Mouse (Mus musculus): ENCODE results near the gene Stxbp3. TPM values are rescaled to one million over a fixed set of nuclear protein-coding genes. Genes with fewer than 3 reads are reported as not detected.

Stxbp3 gene
- polyA plus RNA-seq, 1 experiment = 12.3 TPM

DNA sequence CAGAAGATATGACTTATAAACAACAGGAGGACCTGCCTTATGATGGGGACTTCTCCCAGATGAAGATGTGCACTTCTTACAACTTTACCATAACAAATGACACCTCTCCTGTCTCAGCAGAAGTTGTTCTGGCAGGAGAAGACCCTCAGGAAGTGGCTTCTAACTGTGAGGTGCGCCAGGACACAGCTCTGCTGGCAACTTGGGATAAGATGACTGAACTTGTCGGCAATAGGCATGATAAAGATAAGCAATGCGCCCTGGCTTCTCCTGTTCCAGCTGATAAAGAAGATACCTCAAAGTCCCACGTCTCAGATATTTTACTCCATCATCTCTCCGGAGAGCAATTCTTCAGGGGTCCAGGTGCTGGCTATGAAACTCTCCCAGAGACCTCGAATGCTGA is 88.6 kb downstream of the Stxbp3 start:
- Histone ChIP-seq H3K79me3 (ENCODE audit: low read depth) (no peaks in the 10 kb centered on the region), H3K79me2 (ENCODE audit: control insufficient read depth, insufficient read depth) (no peaks in the 10 kb centered on the region), H3K4me3 (ENCODE audit: insufficient read depth, poor library complexity, severe bottlenecking) (no peak overlapping the region), H3K27me3 (ENCODE audit: control insufficient read depth, insufficient read depth, insufficient read length) (no peaks in the 10 kb centered on the region), H3K36me3 (ENCODE audit: control insufficient read depth, insufficient read depth) (no peaks in the 10 kb centered on the region), H3ac (ENCODE audit: control insufficient read depth, insufficient read length, low read depth) (no peak overlapping the region)
- TF ChIP-seq MYOD1 (IDR thresholded peaks at IDR 0.05; ENCODE audit: control insufficient read depth, insufficient read length, low read depth) = no peak
- TF ChIP-seq FOSL1 (IDR thresholded peaks at IDR 0.05; ENCODE audit: insufficient read depth, low read length, poor library complexity, severe bottlenecking) = no peak
- TF ChIP-seq MAX (IDR thresholded peaks at IDR 0.05) = no peak
- no peak for TF ChIP-seq USF1 (IDR thresholded peaks at IDR 0.05; ENCODE audit: low read depth)
- no peak for TF ChIP-seq CTCF (IDR thresholded peaks at IDR 0.05; ENCODE audit: control insufficient read depth, insufficient read depth, insufficient read length)
- TF ChIP-seq CEBPB (IDR thresholded peaks at IDR 0.05; ENCODE audit: low read depth) = no peak
- no peak for TF ChIP-seq MYOG (IDR thresholded peaks at IDR 0.05; ENCODE audit: control insufficient read depth, extremely low read depth, insufficient read length)

DNA sequence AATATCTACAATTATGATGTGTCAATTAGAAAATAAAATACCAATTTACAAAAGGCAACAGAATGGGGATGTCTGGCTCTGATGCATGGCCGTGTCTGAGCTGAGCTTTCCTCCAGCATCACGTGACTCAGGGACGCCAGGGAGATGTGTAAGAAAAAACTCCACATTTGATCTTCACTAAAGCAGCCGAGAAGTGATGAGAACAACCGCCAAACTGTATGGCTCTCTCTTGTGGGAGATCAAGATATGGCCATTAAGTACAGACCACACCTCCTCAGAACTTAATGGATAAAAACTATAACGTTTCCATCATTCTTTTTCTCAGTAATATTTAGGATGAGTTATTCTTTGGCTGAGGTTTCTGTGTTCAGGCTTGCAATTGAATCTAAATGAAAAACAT is 89.3 kb downstream of the Stxbp3 start:
- TF ChIP-seq CTCF (IDR thresholded peaks at IDR 0.05; ENCODE audit: control insufficient read depth, insufficient read depth, insufficient read length) (no peak), MYOG (IDR thresholded peaks at IDR 0.05; ENCODE audit: control insufficient read depth, extremely low read depth, insufficient read length) (no peak), MYOD1 (IDR thresholded peaks at IDR 0.05; ENCODE audit: control insufficient read depth, insufficient read length, low read depth) (no peak), MAX (IDR thresholded peaks at IDR 0.05) (no peak), FOSL1 (IDR thresholded peaks at IDR 0.05; ENCODE audit: insufficient read depth, low read length, poor library complexity, severe bottlenecking) (no peak), CEBPB (IDR thresholded peaks at IDR 0.05; ENCODE audit: low read depth) (no peak), USF1 (IDR thresholded peaks at IDR 0.05; ENCODE audit: low read depth) (peak; percentile 74)
- no peaks in the 10 kb centered on the region for H3K79me3 ChIP-seq (ENCODE audit: low read depth)
- H3K27me3 ChIP-seq (ENCODE audit: control insufficient read depth, insufficient read depth, insufficient read length) = no peaks in the 10 kb centered on the region
- no peaks in the 10 kb centered on the region for H3K36me3 ChIP-seq (ENCODE audit: control insufficient read depth, insufficient read depth)
- no peak overlapping the region for H3K4me3 ChIP-seq (ENCODE audit: insufficient read depth, poor library complexity, severe bottlenecking)
- H3K79me2 ChIP-seq (ENCODE audit: control insufficient read depth, insufficient read depth) = no peaks in the 10 kb centered on the region
- H3ac ChIP-seq (ENCODE audit: control insufficient read depth, insufficient read length, low read depth) = no peak overlapping the region

DNA sequence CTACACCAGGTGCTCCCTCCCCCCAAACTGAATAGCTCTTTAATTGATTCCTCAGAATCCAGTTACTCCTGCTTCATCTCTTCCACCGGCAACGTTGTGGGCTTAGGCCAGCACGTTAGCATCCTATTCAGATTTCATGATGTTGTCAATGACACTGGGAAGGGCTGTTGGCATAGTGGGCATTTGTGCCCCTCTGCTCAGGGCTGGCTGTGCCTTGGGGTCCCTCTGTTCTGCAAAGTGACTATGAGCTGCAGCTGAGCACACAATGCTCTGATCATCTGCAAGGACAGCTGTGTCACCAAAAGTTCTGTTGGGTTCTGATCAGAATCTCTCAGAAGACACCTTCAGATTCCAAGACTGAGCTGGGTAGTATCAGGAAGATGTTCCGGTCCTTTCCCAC is 96.3 kb downstream of the Stxbp3 start:
- Histone ChIP-seq H3ac (ENCODE audit: control insufficient read depth, insufficient read length, low read depth) (no peak overlapping the region), H3K79me3 (ENCODE audit: low read depth) (no peaks in the 10 kb centered on the region), H3K36me3 (ENCODE audit: control insufficient read depth, insufficient read depth) (no peaks in the 10 kb centered on the region), H3K27me3 (ENCODE audit: control insufficient read depth, insufficient read depth, insufficient read length) (no peaks in the 10 kb centered on the region), H3K79me2 (ENCODE audit: control insufficient read depth, insufficient read depth) (no peaks in the 10 kb centered on the region), H3K4me3 (ENCODE audit: insufficient read depth, poor library complexity, severe bottlenecking) (no peak overlapping the region)
- TF ChIP-seq MAX (IDR thresholded peaks at IDR 0.05) = no peak
- TF ChIP-seq MYOD1 (IDR thresholded peaks at IDR 0.05; ENCODE audit: control insufficient read depth, insufficient read length, low read depth) = no peak
- TF ChIP-seq CEBPB (IDR thresholded peaks at IDR 0.05; ENCODE audit: low read depth) = no peak
- no peak for TF ChIP-seq FOSL1 (IDR thresholded peaks at IDR 0.05; ENCODE audit: insufficient read depth, low read length, poor library complexity, severe bottlenecking)

Other genes with a start within 250 kb of the Stxbp3 start
- 3.4 TPM for gene Wdr47, start 249.2 kb downstream of the Stxbp3 start, polyA plus RNA-seq (2012; fragmentation: generic; extraction: Trizol)
- gene Clcc1, start 186.6 kb downstream of the Stxbp3 start, polyA plus RNA-seq (2012; fragmentation: generic; extraction: Trizol) = 19.8 TPM
- gene Gpsm2, start 118.2 kb downstream of the Stxbp3 start, polyA plus RNA-seq (2012; fragmentation: generic; extraction: Trizol) = 29.0 TPM
- 0.20 TPM for gene Aknad1, start 100.9 kb downstream of the Stxbp3 start, polyA plus RNA-seq (2012; fragmentation: generic; extraction: Trizol)
- 0.01 TPM for gene Fndc7, start 49.5 kb upstream of the Stxbp3 start, polyA plus RNA-seq (2012; fragmentation: generic; extraction: Trizol)
- gene Prpf38b, start 71.2 kb upstream of the Stxbp3 start, polyA plus RNA-seq (2012; fragmentation: generic; extraction: Trizol) = 19.5 TPM
- gene Henmt1, start 99.3 kb upstream of the Stxbp3 start, polyA plus RNA-seq (2012; fragmentation: generic; extraction: Trizol) = 0.15 TPM
- not detected for gene Gm9857, start 99.9 kb upstream of the Stxbp3 start, polyA plus RNA-seq (2012; fragmentation: generic; extraction: Trizol)
- gene Fam102b, start 187.1 kb upstream of the Stxbp3 start, polyA plus RNA-seq (2012; fragmentation: generic; extraction: Trizol) = 8.2 TPM
- not detected for gene Slc25a54, start 239.9 kb upstream of the Stxbp3 start, polyA plus RNA-seq (2012; fragmentation: generic; extraction: Trizol)

Data from C2C12 (cell line).